Mouse (Mus musculus): ENCODE data around the gene Cntnap2.

Gene Cntnap2

GRCm38 (mm10) chr6:45059091-45059490 lies at the start of gene Cntnap2:
Gene Cntnap2, plus strand, starts transcription at chr6:45059357.
- DNase-seq (ENCODE audit: low spot score in 2 of 2), result peak; percentile 60 to 61

GRCm38 (mm10) chr6:45026011-45026682 lies 33.0 kb upstream of the Cntnap2 start:
- DNase-seq (ENCODE audit: low spot score in 2 of 2), result peak; percentile 61 to 74

GRCm38 (mm10) chr6:45039454-45039853 lies 19.7 kb upstream of the Cntnap2 start:
- DNase-seq (ENCODE audit: low spot score in 2 of 2), result no peak

- peak; percentile 71 to 75 for DNase-seq (ENCODE audit: low spot score in 2 of 2)
Observed at GRCm38 (mm10) chr6:45059556-45060471, 657 bp downstream of the Cntnap2 start.

GRCm38 (mm10) chr6:45062214-45062997 lies 3.2 kb downstream of the Cntnap2 start:
- DNase-seq (ENCODE audit: low spot score in 2 of 2), result no peak

GRCm38 (mm10) chr6:45088304-45088703 lies 29.1 kb downstream of the Cntnap2 start:
- DNase-seq (ENCODE audit: low spot score in 2 of 2), result no peak

GRCm38 (mm10) chr6:45113613-45114012 lies 54.5 kb downstream of the Cntnap2 start:
- no peak for DNase-seq (ENCODE audit: low spot score in 2 of 2)

GRCm38 (mm10) chr6:45144882-45145281 lies 85.7 kb downstream of the Cntnap2 start:
- no peak for DNase-seq (ENCODE audit: low spot score in 2 of 2)

- DNase-seq (ENCODE audit: low spot score in 2 of 2), result no peak
Observed at GRCm38 (mm10) chr6:45205039-45205438, 145.9 kb downstream of the Cntnap2 start.

- no peak for DNase-seq (ENCODE audit: low spot score in 2 of 2)
Observed at GRCm38 (mm10) chr6:45214330-45214729, 155.2 kb downstream of the Cntnap2 start.

GRCm38 (mm10) chr6:45229002-45229401 lies 169.8 kb downstream of the Cntnap2 start:
- no peak for DNase-seq (ENCODE audit: low spot score in 2 of 2)

GRCm38 (mm10) chr6:45232571-45232970 lies 173.4 kb downstream of the Cntnap2 start:
- no peak for DNase-seq (ENCODE audit: low spot score in 2 of 2)

GRCm38 (mm10) chr6:45236531-45236930 lies 177.4 kb downstream of the Cntnap2 start:
- DNase-seq (ENCODE audit: low spot score in 2 of 2), result no peak

GRCm38 (mm10) chr6:45238117-45238516 lies 179.0 kb downstream of the Cntnap2 start:
- DNase-seq (ENCODE audit: low spot score in 2 of 2), result no peak

GRCm38 (mm10) chr6:45241218-45241617 lies 182.1 kb downstream of the Cntnap2 start:
- no peak for DNase-seq (ENCODE audit: low spot score in 2 of 2)

GRCm38 (mm10) chr6:45244680-45245079 lies 185.5 kb downstream of the Cntnap2 start:
- no peak for DNase-seq (ENCODE audit: low spot score in 2 of 2)

- DNase-seq (ENCODE audit: low spot score in 2 of 2), result no peak
Observed at GRCm38 (mm10) chr6:45258047-45258446, 198.9 kb downstream of the Cntnap2 start.

- peak in 1 of 2 experiments; percentile 7 for DNase-seq (ENCODE audit: low spot score in 2 of 2)
Observed at GRCm38 (mm10) chr6:45271537-45271936, 212.4 kb downstream of the Cntnap2 start.

- DNase-seq (ENCODE audit: low spot score in 2 of 2), result no peak
Observed at GRCm38 (mm10) chr6:45273259-45273775, 214.2 kb downstream of the Cntnap2 start.

GRCm38 (mm10) chr6:45290154-45290553 lies 231.0 kb downstream of the Cntnap2 start:
- DNase-seq (ENCODE audit: low spot score in 2 of 2), result peak in 1 of 2 experiments; percentile 17

GRCm38 (mm10) chr6:45317455-45317854 lies 258.3 kb downstream of the Cntnap2 start:
- DNase-seq (ENCODE audit: low spot score in 2 of 2), result no peak

- DNase-seq (ENCODE audit: low spot score in 2 of 2), result peak; percentile 57 to 69
Observed at GRCm38 (mm10) chr6:45323505-45323904, 264.3 kb downstream of the Cntnap2 start.

All from right cerebral cortex, adult 2 months (tissue).